Mouse (Mus musculus) liver, adult 2 months (tissue): ENCODE data around the gene Sema4c. TPM values are rescaled to one million over a fixed set of nuclear protein-coding genes. Genes with fewer than 3 reads are reported as not detected.

Experiments used
- DNase-seq: peaks from one replicate; pipeline ENCODE4 v3.0.0-alpha.2; 2011; ENCODE audit warnings: low read depth, low spot score; ENCODE audit errors: extremely low read depth
- H3K27ac ChIP-seq: fragments of 200-500 bp; replicated peaks from 2 replicates; pipeline ENCODE4 v1.5.1; 2012; ENCODE audit warnings: low read depth, mild to moderate bottlenecking, control low read depth, inconsistent platforms, low read length; ENCODE audit not compliant: insufficient read depth
- H3K27me3 ChIP-seq: fragments of 200-500 bp; 2 replicates; pipeline ENCODE4 v1.6.1; 2012; ENCODE audit warnings: mild to moderate bottlenecking, moderate library complexity, low read length, inconsistent platforms; ENCODE audit not compliant: control insufficient read depth, insufficient read depth
- H3K36me3 ChIP-seq: fragments of 200-500 bp; 2 replicates; pipeline ENCODE4 v1.6.1; 2012; ENCODE audit warnings: low read length, inconsistent platforms; ENCODE audit not compliant: control insufficient read depth, insufficient read depth
- H3K4me1 ChIP-seq: fragments of 200-500 bp; 2 replicates; pipeline ENCODE4 v1.6.1; 2011; ENCODE audit warnings: low read length; ENCODE audit not compliant: control insufficient read depth, insufficient read depth
- H3K4me3 ChIP-seq: fragments of 200-500 bp; 2 replicates; pipeline ENCODE4 v1.5.1; 2011; ENCODE audit warnings: low read depth, mild to moderate bottlenecking, control low read depth, low read length, moderate library complexity; ENCODE audit not compliant: insufficient read depth
- H3K79me2 ChIP-seq: fragments of 200-500 bp; 2 replicates; pipeline ENCODE4 v1.6.1; 2012; ENCODE audit warnings: inconsistent platforms, mild to moderate bottlenecking, low read length, moderate library complexity; ENCODE audit not compliant: control insufficient read depth, insufficient read depth
- H3K9ac ChIP-seq: fragments of 200-500 bp; 2 replicates; pipeline ENCODE4 v1.6.1; 2012; ENCODE audit warnings: low read depth, mild to moderate bottlenecking, control low read depth, inconsistent platforms, low read length
- CTCF ChIP-seq: fragments of 200-500 bp; IDR thresholded peaks from 2 replicates; pipeline ENCODE4 v1.5.1; 2011; ENCODE audit warnings: low read depth, low read length, control low read depth
- POLR2A ChIP-seq: fragments of 200-500 bp; IDR thresholded peaks from 2 replicates; pipeline ENCODE4 v1.6.1; 2011; ENCODE audit warnings: low read length, control low read depth; ENCODE audit not compliant: insufficient read depth; ENCODE audit errors: extremely low read depth
- WGBS: fragments of 180-500 bp; shearing (Covaris S2); methylation state at CpG from one replicate; pipeline ENCODE4 v1.1.7; 2018; 5-methylcytosine and 5-hydroxymethylcytosine counted together
- polyA plus RNA-seq: library from polyadenylated mRNA; depleted of rRNA; stranded (reverse); fragments of >200 nt; gene quantifications from 2 replicates; pipeline ENCODE4 v1.2.3, GENCODE M21; 2012
- total RNA-seq: library from RNA; depleted of rRNA; stranded (reverse); fragments of >200 nt; gene quantifications from 2 replicates; pipeline ENCODE4 v1.2.3, GENCODE M21; 2014

Gene Sema4c
- total and polyA plus RNA-seq, 2 experiments = 1.5 to 2.4 TPM

DNA sequence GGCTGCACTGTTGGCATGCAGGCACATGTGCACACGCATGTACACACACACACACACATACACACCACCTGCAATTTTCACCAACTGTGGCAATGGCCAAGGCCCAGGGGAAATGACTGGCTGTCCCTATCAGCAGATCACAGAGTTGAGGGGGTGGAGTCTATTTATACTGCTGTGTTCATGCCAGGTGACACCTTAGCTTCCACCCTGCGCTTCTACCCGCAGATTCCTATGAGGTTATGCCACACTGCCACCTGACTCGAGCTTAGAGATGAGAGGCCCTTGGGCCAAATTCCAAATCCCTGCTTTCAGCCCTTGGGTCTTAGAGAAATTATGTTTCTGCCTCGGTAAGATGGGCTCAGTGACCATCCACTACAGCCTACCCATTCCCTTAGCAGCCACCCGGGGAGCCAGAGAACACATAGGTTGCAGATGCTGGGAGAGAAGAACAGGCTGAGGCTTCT, 23.5 kb downstream of the Sema4c start:
- Histone ChIP-seq H3K27ac (no peak overlapping the region), H3K4me3 (no peak overlapping the region), H3K36me3 (no peaks in the 10 kb centered on the region), H3K9ac (no peak overlapping the region), H3K4me1 (peaks cover 19% of the 10 kb centered on the region), H3K27me3 (no peaks in the 10 kb centered on the region), H3K79me2 (no peaks in the 10 kb centered on the region)
- WGBS = 42% methylated on average over 6 of the region's 6 CpGs
- TF ChIP-seq CTCF = no peak
- TF ChIP-seq POLR2A = no peak
- DNase-seq = peak; percentile 19

DNA sequence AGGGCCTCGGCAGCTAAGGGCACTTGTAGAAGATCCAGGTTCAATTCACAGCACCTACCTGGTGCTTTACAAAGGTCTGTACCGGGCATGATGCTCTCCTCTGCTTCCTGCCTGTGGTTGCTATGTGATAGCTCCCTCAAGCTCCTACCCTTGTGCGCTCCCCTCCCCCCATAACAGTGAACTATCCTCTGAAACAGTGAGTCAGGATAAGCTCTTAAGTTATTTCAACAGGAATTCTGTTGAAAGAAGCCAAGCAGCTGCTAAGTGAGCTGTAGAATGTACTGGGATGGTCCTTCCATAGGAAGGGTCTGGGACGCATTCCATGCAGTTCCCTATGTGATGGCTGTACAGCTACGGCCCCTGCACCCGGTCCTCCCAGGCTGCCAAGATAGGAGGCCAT, 24.6 kb downstream of the Sema4c start:
- no peak overlapping the region for H3K27ac ChIP-seq
- WGBS = 88% methylated on average over 6 of the region's 6 CpGs
- TF ChIP-seq POLR2A = no peak
- no peak for TF ChIP-seq CTCF

DNA sequence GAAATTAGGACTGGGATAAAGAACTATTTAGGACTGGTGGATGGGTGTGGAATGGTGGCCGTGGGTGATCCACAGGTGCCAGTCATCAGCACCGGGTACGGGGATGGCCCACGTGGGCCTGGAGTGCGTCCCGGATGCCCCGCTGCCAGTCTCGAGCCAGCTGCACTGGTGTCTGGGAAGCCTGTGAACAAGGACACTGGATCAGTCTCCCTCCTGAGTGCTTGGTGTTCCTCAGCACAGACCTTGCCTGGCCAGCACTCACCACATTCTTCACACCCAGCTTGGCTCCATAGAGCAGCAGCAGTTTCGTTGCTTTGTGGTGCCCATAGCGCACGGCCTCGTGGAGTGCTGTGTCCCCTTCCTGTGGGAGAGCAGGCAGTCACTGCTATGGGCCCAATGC, 26.7 kb downstream of the Sema4c start:
- no peak overlapping the region for H3K9ac ChIP-seq
- H3K27me3 ChIP-seq = no peaks in the 10 kb centered on the region
- DNase-seq = no peak
- H3K27ac ChIP-seq = no peak overlapping the region
- H3K4me1 ChIP-seq = peaks cover 19% of the 10 kb centered on the region
- H3K36me3 ChIP-seq = no peaks in the 10 kb centered on the region
- no peak overlapping the region for H3K4me3 ChIP-seq
- TF ChIP-seq POLR2A = no peak
- TF ChIP-seq CTCF = no peak
- H3K79me2 ChIP-seq = no peaks in the 10 kb centered on the region
- WGBS = 94% methylated on average over 12 of the region's 12 CpGs

More for the DNA sequence above, 24.6 kb downstream of the Sema4c start:
- Histone ChIP-seq H3K79me2 (no peaks in the 10 kb centered on the region), H3K27me3 (no peaks in the 10 kb centered on the region), H3K4me3 (no peak overlapping the region), H3K36me3 (no peaks in the 10 kb centered on the region), H3K4me1 (peaks cover 15% of the 10 kb centered on the region), H3K9ac (no peak overlapping the region)
- no peak for DNase-seq

DNA sequence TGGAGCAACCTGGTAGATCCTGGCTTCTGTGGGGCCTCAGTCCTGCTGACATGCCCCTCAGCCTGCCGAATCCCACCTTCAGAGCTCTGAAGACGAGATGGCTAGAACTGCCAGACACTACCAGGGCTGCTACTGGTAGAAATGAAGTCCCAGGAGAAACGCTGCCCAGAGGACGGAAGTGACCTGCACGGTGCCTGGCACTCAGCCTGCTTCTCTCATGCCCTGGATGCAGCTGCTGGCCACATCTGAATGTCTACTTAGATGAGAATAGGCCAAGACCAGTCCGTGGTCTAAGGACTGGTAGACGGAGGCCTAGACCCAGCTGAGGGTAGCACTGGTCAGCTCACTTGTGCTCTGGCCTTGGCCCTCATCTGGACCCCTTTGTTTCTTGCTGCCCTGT, 27.2 kb downstream of the Sema4c start:
- no peaks in the 10 kb centered on the region for H3K27me3 ChIP-seq
- H3K4me1 ChIP-seq = peaks cover 15% of the 10 kb centered on the region
- no peak overlapping the region for H3K9ac ChIP-seq
- H3K36me3 ChIP-seq = no peaks in the 10 kb centered on the region
- TF ChIP-seq CTCF = no peak
- TF ChIP-seq POLR2A = no peak
- H3K4me3 ChIP-seq = no peak overlapping the region
- H3K79me2 ChIP-seq = no peaks in the 10 kb centered on the region
- 94% methylated on average over 7 of the region's 7 CpGs for WGBS
- no peak overlapping the region for H3K27ac ChIP-seq
- DNase-seq = no peak

DNA sequence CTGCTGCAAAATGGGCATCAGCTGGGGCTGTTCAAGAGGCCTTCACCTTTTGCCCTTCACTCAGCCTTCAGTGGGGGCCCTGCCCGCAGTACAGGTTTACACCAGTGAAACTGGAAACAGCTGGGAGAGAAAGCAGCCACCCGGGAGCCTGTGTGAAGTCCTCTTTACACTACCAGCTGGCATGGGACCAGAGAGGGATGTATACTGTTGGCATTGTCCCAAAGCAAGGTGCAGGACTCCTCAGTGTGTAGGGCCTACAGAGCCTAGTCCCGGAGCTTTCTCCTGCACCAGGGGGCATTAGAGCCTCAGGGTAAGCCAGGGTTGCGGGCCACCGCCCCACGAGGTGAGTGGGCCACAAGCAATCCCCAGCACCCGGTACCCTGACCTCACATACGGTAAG, 27.7 kb downstream of the Sema4c start:
- H3K27me3 ChIP-seq = no peaks in the 10 kb centered on the region

DNA sequence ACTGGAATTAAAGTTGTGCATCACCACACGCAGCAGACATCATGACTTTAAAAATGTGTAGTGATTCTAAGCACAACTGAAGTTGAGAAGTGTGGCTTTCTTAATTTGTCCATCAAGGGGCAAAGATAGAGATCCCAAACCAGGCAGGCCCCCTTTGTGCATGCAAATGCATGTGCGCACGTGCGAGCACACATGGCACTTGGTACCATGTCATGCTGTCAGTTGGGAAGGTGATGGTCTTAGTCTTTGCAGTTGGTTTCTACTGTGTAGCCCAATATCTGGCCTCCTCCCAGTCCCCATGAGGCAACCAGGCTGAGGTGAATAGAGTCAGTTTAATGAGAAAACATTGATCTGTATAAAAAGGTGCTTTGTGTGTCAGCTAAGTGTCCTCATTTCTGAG, 28.3 kb downstream of the Sema4c start:
- TF ChIP-seq POLR2A = no peak
- no peak for TF ChIP-seq CTCF
- no peak overlapping the region for H3K9ac ChIP-seq
- 96% methylated on average over 4 of the region's 4 CpGs for WGBS
- H3K4me3 ChIP-seq = no peak overlapping the region
- H3K27ac ChIP-seq = no peak overlapping the region
- peaks cover 11% of the 10 kb centered on the region for H3K4me1 ChIP-seq
- no peaks in the 10 kb centered on the region for H3K27me3 ChIP-seq
- no peaks in the 10 kb centered on the region for H3K79me2 ChIP-seq
- DNase-seq = no peak
- H3K36me3 ChIP-seq = no peaks in the 10 kb centered on the region

More for the DNA sequence above, 27.7 kb downstream of the Sema4c start:
- TF ChIP-seq POLR2A (no peak), CTCF (no peak)
- Histone ChIP-seq H3K79me2 (no peaks in the 10 kb centered on the region), H3K36me3 (no peaks in the 10 kb centered on the region), H3K4me1 (peaks cover 12% of the 10 kb centered on the region), H3K9ac (no peak overlapping the region), H3K4me3 (no peak overlapping the region), H3K27ac (no peak overlapping the region)
- 84% methylated on average over 8 of the region's 8 CpGs for WGBS
- no peak for DNase-seq

DNA sequence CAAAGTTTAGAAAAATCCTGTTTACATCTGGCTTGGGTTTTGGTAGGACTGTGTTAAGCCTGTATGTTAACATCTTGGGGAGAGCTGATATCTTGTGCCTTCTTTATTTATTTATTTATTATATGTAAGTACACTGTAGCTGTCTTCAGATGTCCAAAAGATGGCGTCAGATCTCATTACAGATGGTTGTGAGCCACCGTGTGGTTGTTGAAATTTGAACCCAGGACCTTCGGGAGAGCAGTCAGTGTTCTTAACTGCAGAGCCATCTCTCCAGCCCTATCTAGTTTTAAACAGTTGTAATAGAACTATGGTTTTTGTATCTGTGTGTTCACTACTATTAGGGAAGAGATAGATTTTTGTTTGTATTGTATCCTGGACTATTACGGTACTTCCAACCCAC, 28.9 kb downstream of the Sema4c start:
- Histone ChIP-seq H3K36me3 (no peaks in the 10 kb centered on the region), H3K4me1 (peaks cover 11% of the 10 kb centered on the region), H3K4me3 (no peak overlapping the region), H3K27ac (no peak overlapping the region), H3K9ac (no peak overlapping the region), H3K79me2 (no peaks in the 10 kb centered on the region), H3K27me3 (no peaks in the 10 kb centered on the region)
- WGBS = 93% methylated on average over 4 of the region's 4 CpGs
- no peak for DNase-seq
- TF ChIP-seq POLR2A = no peak
- TF ChIP-seq CTCF = no peak
